Mouse (Mus musculus) kidney, embryonic 14.5 days (tissue): ENCODE measurements around the gene Chaf1a. TPM values are rescaled to one million over a fixed set of nuclear protein-coding genes. Genes with fewer than 3 reads are reported as not detected.
A peak's percentile ranks its signal among the peaks of the same experiment; 100 is the strongest.

Experiments used
- ATAC-seq: fragments of 200-750 bp; cut with Nextera tagmentation; 2 replicates; pipeline ENCODE4 v1.8.0; 2017; ENCODE audit warnings: moderate number of reproducible peaks, mild to moderate bottlenecking, moderate TSS enrichment, moderate library complexity; ENCODE audit not compliant: low FRiP score, low TSS enrichment
- H3K27ac ChIP-seq: fragments of 300-500 bp; sonication (generic); 2 replicates; pipeline ENCODE4 v1.5.1; 2014; ENCODE audit warnings: low read depth, mild to moderate bottlenecking, low read length, moderate library complexity, mixed read lengths
- H3K27me3 ChIP-seq: fragments of 300-500 bp; sonication (generic); 2 replicates; pipeline ENCODE4 v1.6.1; 2014; ENCODE audit warnings: mild to moderate bottlenecking, low read length; ENCODE audit not compliant: control insufficient read depth, insufficient read depth
- H3K36me3 ChIP-seq: fragments of 300-500 bp; sonication (generic); 2 replicates; pipeline ENCODE4 v1.6.1; 2014; ENCODE audit warnings: low read length, mixed read lengths; ENCODE audit not compliant: control insufficient read depth, insufficient read depth
- H3K4me1 ChIP-seq: fragments of 300-500 bp; sonication (generic); 2 replicates; pipeline ENCODE4 v1.6.1; 2014; ENCODE audit warnings: low read length, mixed read lengths; ENCODE audit not compliant: control insufficient read depth, insufficient read depth
- H3K4me2 ChIP-seq: fragments of 300-500 bp; sonication (generic); replicated peaks from 2 replicates; pipeline ENCODE4 v1.6.1; 2014; ENCODE audit warnings: low read depth, mild to moderate bottlenecking, low read length
- H3K4me3 ChIP-seq: fragments of 300-500 bp; sonication (generic); 2 replicates; pipeline ENCODE4 v1.5.1; 2014; ENCODE audit warnings: mild to moderate bottlenecking, low read length
- H3K9ac ChIP-seq: fragments of 300-500 bp; sonication (generic); 2 replicates; pipeline ENCODE4 v1.6.1; 2014; ENCODE audit warnings: low read depth, mild to moderate bottlenecking, low read length, moderate library complexity
- H3K9me3 ChIP-seq: fragments of 300-500 bp; sonication (generic); 2 replicates; pipeline ENCODE4 v1.6.1; 2016; ENCODE audit warnings: low read length; ENCODE audit not compliant: control insufficient read depth
- WGBS: fragments of 180-500 bp; shearing (Covaris S2); extraction: QIAGEN DNeasy Blood & Tissue Kit; methylation state at CpG from one replicate; pipeline ENCODE4 v1.1.7; 2014; 5-methylcytosine and 5-hydroxymethylcytosine counted together
- polyA plus RNA-seq: library from polyadenylated mRNA; unstranded; fragments of >200 nt; fragmentation: Nextera tagmentation; extraction: Ambion mirVana; gene quantifications from 2 replicates; pipeline ENCODE4 v1.2.1, GENCODE M21; 2014

The Chaf1a gene
- 14.1 and 25.4 TPM in 2 replicates for polyA plus RNA-seq

DNA sequence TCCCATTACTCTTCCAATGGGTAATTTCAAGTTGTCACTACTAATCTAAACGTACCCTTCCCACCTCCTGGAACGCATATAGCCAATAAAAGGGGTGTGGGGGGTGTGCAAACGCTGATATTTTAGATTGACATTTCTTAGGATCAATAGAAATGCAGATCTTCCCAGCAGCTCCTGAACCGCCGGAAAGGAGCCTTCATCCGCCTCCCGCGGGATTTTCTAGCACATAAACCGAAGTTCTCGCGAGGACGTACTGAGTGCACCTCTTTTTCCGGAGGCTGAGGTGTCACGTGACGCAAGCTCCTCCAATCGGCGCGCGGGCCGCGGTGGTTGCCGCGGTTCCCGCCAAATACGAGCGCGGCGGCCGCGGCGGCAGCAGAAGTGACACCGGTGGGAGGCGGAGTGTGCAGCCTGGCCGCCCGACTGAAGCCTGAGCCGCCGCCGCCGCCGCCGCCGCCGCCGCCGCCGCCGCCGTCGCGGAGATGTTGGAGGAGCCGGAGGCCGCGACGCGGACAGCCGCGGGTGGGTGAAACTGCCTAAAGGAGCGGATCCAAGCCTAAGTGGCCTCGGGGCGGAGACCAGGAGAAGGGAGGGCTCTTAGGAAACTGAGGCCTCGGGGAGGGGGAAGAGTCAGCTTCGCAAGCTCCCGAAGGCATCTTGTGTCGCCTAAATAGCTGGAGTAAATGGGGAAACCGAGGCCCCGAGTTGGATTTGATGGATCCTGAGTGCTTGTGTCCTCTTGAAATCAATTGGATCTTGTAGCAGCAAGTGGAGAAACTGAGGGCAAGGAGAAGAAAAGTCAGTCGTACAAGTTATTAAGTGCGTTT, at the start of gene Chaf1a:
Gene Chaf1a, plus strand, starts transcription at position 410 of the 827 bp plus-strand sequence.
- H3K9me3 ChIP-seq = no peaks in the 10 kb centered on the region
- peaks cover 13% of the 10 kb centered on the region for H3K4me1 ChIP-seq
- ATAC-seq = peak; percentile 82
- peak within 1 kb of the TSS; percentile 84 for H3K9ac ChIP-seq
- H3K4me2 ChIP-seq = peak within 1 kb of the TSS; percentile 47
- under 1% methylated on average over 59 of the region's 68 CpGs for WGBS
- H3K27me3 ChIP-seq = no peaks in the 10 kb centered on the region
- H3K27ac ChIP-seq = peak within 1 kb of the TSS; percentile 75
- H3K4me3 ChIP-seq = peak within 1 kb of the TSS; percentile 74
- H3K36me3 ChIP-seq = peaks cover 7% of the 10 kb centered on the region

DNA sequence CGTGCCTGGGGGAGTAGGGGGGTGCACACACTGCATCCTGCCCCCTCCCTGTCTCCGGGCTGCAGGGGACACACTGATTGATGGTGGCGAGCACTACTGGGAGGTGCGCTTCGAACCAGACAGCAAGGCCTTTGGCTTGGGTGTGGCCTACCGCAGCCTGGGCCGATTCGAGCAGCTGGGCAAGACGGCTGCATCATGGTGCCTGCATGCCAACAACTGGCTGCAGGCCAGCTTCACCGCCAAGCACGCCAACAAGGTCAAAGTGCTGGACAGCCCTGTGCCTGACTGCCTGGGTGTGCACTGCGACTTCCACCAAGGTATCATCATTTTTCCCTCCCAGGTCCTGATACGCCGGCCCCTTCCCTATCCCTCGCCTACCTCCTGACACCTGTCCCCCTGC, 44.2 kb upstream of the Chaf1a start:
- peaks cover 12% of the 10 kb centered on the region for H3K27me3 ChIP-seq
- WGBS = 92% methylated on average over 15 of the region's 15 CpGs

DNA sequence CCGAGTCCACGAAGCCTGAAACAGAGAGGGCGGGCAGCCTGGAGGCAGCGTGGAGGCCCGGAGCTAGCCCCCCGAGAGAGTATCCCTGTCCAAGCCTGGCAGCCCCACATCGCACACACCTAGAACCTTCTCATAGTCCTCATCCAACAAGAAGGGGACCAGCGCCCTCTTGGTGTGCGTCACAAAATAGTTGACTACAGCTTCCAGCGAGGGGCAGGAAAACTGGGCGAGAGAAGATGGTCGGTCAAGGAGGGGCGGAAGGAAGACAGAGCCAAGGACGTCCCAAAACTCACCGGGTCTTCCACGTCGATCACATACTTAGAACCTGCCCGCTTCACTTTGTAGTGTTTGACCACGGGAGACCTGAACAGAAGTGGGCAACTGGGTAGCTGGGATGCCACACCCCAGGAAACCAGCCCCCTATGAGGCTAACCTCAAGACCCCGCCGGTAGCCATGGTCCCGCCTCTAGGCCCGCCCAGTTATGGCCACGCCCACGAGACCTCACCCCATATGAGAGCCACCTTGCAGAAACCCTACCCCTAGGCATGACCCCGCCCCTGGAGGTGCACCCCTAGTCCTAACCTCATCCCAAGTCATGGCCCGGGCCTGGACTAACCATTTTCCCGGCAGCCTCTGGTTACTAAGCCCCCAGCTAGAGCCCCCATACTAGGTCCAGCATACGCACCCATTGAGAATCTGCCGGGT, 40.3 kb upstream of the Chaf1a start:
- 8% methylated on average over 29 of the region's 30 CpGs for WGBS
- H3K4me3 ChIP-seq = peak overlapping the region; percentile 16; the same call in 1 of the 2 replicates
- no peaks in the 10 kb centered on the region for H3K36me3 ChIP-seq
- no peaks in the 10 kb centered on the region for H3K9me3 ChIP-seq
- H3K27ac ChIP-seq = no peak overlapping the region
- no peak overlapping the region for H3K9ac ChIP-seq
- no peaks in the 10 kb centered on the region for H3K4me1 ChIP-seq
- H3K4me2 ChIP-seq = peak overlapping the region; percentile 26
- ATAC-seq = 0 out of 2 replicates have a peak, but pooled peaks have one; percentile 17
- H3K27me3 ChIP-seq = peaks cover 13% of the 10 kb centered on the region

More for the DNA sequence above, 44.2 kb upstream of the Chaf1a start:
- Histone ChIP-seq H3K9me3 (no peaks in the 10 kb centered on the region), H3K36me3 (no peaks in the 10 kb centered on the region), H3K4me3 (no peak overlapping the region), H3K9ac (no peak overlapping the region), H3K4me2 (no peak overlapping the region), H3K27ac (no peak overlapping the region), H3K4me1 (no peaks in the 10 kb centered on the region)
- ATAC-seq = no peak

DNA sequence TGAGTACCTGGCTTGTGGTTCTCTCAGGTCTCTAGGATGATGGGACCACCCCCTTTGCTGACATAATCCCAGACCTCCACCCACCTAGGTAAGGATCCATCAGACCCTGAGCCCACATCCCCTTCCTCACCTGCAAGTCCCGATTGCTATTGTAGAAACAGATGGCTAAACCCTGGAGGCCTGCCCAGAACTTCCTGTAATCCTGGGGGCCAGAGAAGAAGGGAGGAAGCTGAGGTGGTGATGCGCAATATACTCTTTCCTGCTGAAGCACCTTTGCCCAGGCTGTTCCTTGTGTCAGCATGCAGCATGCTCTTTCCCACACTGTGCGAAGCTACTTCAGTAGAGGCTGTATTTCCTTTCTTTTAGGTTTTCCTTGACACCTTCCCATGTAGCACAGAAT, 37.2 kb upstream of the Chaf1a start:
- ATAC-seq = no peak
- peaks cover 13% of the 10 kb centered on the region for H3K27me3 ChIP-seq
- H3K36me3 ChIP-seq = no peaks in the 10 kb centered on the region
- WGBS = 72% methylated on average over 3 of the region's 3 CpGs
- H3K4me3 ChIP-seq = no peak overlapping the region
- H3K9me3 ChIP-seq = no peaks in the 10 kb centered on the region
- no peak overlapping the region for H3K4me2 ChIP-seq
- no peak overlapping the region for H3K27ac ChIP-seq
- H3K4me1 ChIP-seq = 0 out of 2 replicates have a peak, but pooled peaks cover 3% of the 10 kb centered on the region
- H3K9ac ChIP-seq = no peak overlapping the region

DNA sequence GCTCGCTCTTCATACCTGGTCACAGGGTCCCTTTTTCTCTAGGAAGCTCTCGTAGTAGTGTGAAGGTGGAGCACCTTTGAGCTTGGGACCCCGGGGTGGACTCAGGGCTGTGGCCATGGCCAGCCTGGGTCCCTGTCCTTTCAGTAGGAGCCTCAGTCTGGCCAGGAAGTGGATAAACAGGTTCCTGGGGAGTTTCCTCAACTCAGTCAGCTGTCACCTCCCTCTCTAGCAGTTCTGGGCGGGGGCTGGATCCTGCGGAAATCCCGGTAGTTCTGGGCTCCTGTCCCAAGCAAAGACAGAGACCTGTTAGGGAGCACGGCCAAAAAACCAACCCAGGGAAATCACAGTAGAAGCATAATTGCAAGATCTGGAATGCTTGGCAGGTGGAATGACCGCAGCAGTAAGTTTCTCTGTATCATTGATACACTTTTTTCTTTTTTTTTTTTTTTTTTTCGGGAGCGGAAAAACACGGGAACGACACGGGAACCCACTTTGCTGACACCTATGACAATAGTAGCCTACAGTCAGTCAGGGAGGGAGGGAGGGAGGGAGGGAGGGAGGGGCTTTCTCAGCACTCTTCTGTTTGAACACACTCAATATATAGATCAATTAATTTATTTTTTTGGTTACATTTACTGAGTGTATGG, 34.7 kb upstream of the Chaf1a start, which contains the start of the genes Stap2 and Mpnd:
Gene Stap2, minus strand, starts transcription at position 170 of the 647 bp plus-strand sequence.
Gene Mpnd, plus strand, starts transcription at position 297 of the 647 bp plus-strand sequence.
- Histone ChIP-seq H3K4me3 (peak within 1 kb of the TSS; percentile 18), H3K4me2 (peak within 1 kb of the TSS; percentile 34; the same call in 1 of the 2 replicates), H3K9me3 (no peaks in the 10 kb centered on the region), H3K36me3 (no peaks in the 10 kb centered on the region), H3K9ac (peak within 1 kb of the TSS; percentile 29; the same call in 1 of the 2 replicates), H3K27me3 (peaks cover 7% of the 10 kb centered on the region; the same call in 1 of the 2 replicates), H3K4me1 (peaks cover 13% of the 10 kb centered on the region), H3K27ac (no peak within 1 kb of the TSS)
- 34% methylated on average over 13 of the region's 13 CpGs for WGBS
- no peak for ATAC-seq

DNA sequence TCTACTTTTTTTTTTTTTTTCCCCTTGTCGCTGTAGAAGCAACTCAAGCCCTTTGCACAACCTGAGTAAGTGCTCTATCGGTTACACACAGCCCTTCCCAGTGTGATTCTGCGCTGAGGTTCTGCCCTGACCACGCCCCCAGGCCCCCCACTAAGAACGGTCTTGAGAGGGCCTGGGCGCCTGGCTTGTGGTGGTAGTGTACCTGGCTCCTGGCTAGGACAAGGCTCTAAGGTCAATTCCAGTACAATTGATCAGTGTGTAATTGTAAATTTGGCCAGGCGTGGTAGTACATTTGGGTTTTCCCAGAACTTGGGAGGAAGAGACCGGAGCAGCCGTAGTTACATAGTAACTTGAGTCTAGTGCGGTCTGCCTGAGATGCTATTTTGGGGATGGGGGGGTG, 33.3 kb upstream of the Chaf1a start:
- Histone ChIP-seq H3K27me3 (no peaks in the 10 kb centered on the region), H3K4me2 (no peak overlapping the region), H3K4me1 (peaks cover 13% of the 10 kb centered on the region), H3K27ac (peak overlapping the region; percentile 83; the same call in 1 of the 2 replicates), H3K4me3 (no peak overlapping the region), H3K9me3 (no peaks in the 10 kb centered on the region), H3K9ac (no peak overlapping the region), H3K36me3 (peaks cover 12% of the 10 kb centered on the region; the same call in 1 of the 2 replicates)
- ATAC-seq = no peak
- 42% methylated on average over 10 of the region's 10 CpGs for WGBS

DNA sequence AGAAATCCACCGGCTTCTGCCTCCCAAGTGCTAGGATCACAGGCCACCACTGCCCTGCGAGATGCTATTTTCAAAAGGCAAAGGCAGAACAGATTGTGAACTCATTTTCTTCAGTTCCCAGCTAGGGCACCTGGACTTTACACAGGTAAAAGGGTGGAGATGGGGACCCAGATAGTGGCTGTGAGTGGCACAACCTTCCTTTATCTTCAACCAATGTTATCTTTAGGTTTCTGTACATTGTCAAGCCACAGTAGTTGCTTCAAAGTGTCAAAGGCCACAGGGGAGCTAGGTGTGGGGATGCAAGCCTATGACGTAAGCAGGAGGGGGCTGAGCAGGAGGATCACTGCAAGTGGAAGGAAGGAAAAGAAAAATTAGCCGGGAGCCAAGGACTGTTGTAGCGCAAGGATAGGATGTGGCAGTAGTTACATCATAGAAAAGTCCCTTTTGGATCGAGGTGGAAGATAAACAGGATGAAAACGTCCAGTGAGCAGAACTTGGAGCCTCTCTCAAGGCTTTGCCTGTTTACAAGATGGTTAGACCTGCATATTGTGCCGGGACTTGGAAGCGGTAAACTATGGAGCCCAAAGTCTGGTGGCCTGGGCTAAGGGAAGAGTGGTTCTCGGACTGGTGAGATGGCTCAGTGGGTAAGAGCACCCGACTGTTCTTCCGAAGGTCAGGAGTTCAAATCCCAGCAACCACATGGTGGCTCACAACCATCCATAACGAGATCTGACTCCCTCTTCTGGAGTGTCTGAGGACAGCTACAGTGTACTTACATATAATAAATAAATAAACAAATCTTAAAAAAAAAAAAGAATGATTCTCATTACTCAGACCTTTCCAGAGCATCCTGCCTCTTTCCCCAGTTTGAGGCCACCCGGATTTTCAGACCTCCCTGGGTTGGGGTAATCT, 32.5 kb upstream of the Chaf1a start:
- 30% methylated on average over 13 of the region's 14 CpGs for WGBS
- peak overlapping the region; percentile 83 for H3K27ac ChIP-seq
- peak overlapping the region; percentile 38; the same call in 1 of the 2 replicates for H3K9ac ChIP-seq
- peak overlapping the region; percentile 75 for H3K4me3 ChIP-seq
- H3K4me1 ChIP-seq = peaks cover 13% of the 10 kb centered on the region
- no peaks in the 10 kb centered on the region for H3K27me3 ChIP-seq
- peak overlapping the region; percentile 97 for H3K4me2 ChIP-seq
- ATAC-seq = peak; percentile 12
- H3K36me3 ChIP-seq = peaks cover 19% of the 10 kb centered on the region; the same call in 1 of the 2 replicates
- no peaks in the 10 kb centered on the region for H3K9me3 ChIP-seq
